Mouse (Mus musculus): ENCODE data around the gene Kcnk3.

- TF ChIP-seq POLR2A (IDR thresholded peaks at IDR 0.05; ENCODE audit: borderline replicate concordance, insufficient read depth, low read length) (no peak), CTCF (IDR thresholded peaks at IDR 0.05; ENCODE audit: borderline replicate concordance, insufficient read depth, low read depth, low read length) (no peak)
Observed at GRCm38 (mm10) chr5:30649558-30649957, 61.6 kb downstream of the Kcnk3 start.
